Mouse (Mus musculus): Measurements from ENCODE around the gene Il31ra. TPM values are rescaled to one million over a fixed set of nuclear protein-coding genes. Genes with fewer than 3 reads are reported as not detected.
"Not testable (repeated sequence)": the region's sequence is repeated elsewhere in the genome, so short reads cannot be mapped to it uniquely, and the experiment has no call there.

The Il31ra gene
- polyA plus RNA-seq (2012; rRNA removed), result 0.03 TPM in 1 of 2 replicates, not detected in the other

DNA sequence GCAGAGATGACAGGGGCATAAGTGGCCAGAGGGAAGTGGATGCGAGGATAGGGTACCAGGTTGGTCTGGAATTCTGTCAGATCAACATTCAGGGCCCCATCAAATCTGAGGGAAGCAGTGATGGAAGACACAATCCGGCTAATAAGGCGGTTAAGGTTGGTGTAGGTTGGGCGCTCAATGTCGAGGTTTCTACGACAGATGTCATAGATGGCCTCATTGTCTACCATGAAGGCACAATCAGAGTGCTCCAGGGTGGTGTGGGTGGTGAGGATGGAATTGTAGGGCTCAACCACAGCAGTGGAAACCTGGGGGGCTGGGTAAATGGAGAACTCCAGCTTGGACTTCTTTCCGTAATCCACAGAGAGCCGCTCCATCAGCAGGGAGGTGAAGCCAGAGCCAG lies at the start of gene Il31ra:
TSS of gene Il31ra (minus strand) at position 101 of the 400 bp plus-strand sequence.
- not testable (repeated sequence) for H3K27me3 ChIP-seq (ENCODE audit: control insufficient read depth, insufficient read depth, low read length); H3K4me3 ChIP-seq (ENCODE audit: low read depth, low read length); H3K4me1 ChIP-seq (ENCODE audit: control insufficient read depth, insufficient read depth, insufficient read length, low read length); H3K27ac ChIP-seq (ENCODE audit: insufficient read depth, low read depth, low read length); H3K36me3 ChIP-seq (ENCODE audit: control insufficient read depth, insufficient read depth, low read length)
- 94% methylated on average over 6 of the region's 8 CpGs for WGBS

DNA sequence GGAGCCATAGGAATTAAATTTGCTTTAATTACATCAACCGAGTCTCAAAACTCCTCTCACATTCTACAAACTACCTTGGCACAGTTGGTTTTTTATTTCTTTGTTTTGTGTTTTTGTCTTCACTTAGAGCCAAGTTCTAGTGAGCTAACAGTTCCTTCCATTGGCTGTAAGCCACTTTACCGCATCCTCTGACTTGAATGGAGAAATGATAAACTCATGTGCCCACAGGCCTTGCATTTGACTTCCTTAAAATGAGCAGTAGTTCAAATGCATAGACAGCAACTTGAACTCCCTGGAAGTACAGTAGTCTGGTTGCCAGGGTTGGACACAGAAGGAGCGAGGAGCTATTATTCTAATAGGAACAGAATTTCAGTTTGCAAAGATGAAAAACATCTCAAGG lies 48.7 kb upstream of the Il31ra start:
- Histone ChIP-seq H3K36me3 (ENCODE audit: control insufficient read depth, insufficient read depth, low read length) (no peaks in the 10 kb centered on the region), H3K4me3 (ENCODE audit: low read depth, low read length) (no peak overlapping the region), H3K4me1 (ENCODE audit: control insufficient read depth, insufficient read depth, insufficient read length, low read length) (no peaks in the 10 kb centered on the region; the same call in 1 of the 2 replicates), H3K27ac (ENCODE audit: insufficient read depth, low read depth, low read length) (no peak overlapping the region), H3K27me3 (ENCODE audit: control insufficient read depth, insufficient read depth, low read length) (no peaks in the 10 kb centered on the region; the same call in 1 of the 2 replicates)
- TF ChIP-seq CTCF (IDR thresholded peaks at IDR 0.05; ENCODE audit: extremely low read depth, insufficient read length, insufficient replicate concordance, low read depth, low read length), result no peak
- no peak for TF ChIP-seq POLR2A (IDR thresholded peaks at IDR 0.05; ENCODE audit: low read depth, low read length)
- WGBS, result 86% methylated on average over 3 of the region's 3 CpGs

DNA sequence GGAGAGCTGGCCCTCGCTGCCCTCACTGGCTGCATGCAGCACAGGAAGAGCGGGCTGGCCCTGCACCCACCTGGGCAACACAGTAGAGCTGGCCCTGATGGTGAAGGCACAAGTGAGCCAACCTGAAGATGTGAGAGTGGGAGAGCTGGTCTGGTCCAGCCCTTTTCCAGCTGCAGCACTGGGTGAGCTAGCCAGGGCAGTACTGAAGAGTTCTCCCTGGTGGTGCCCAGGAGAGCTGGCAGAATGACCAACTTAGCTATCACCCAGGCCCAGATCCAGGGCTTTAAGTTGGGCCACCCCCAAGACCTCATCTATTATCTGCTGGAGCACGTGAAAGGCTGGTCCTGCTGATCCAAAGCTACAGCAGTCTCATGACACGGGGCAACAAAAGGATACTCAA lies 45.0 kb upstream of the Il31ra start:
- Histone ChIP-seq H3K27me3 (ENCODE audit: control insufficient read depth, insufficient read depth, low read length) (no peaks in the 10 kb centered on the region; the same call in 1 of the 2 replicates), H3K4me1 (ENCODE audit: control insufficient read depth, insufficient read depth, insufficient read length, low read length) (peaks cover 2% of the 10 kb centered on the region; the same call in 1 of the 2 replicates), H3K36me3 (ENCODE audit: control insufficient read depth, insufficient read depth, low read length) (no peaks in the 10 kb centered on the region), H3K4me3 (ENCODE audit: low read depth, low read length) (no peak overlapping the region), H3K27ac (ENCODE audit: insufficient read depth, low read depth, low read length) (no peak overlapping the region)
- no peak for TF ChIP-seq POLR2A (IDR thresholded peaks at IDR 0.05; ENCODE audit: low read depth, low read length)
- no peak for TF ChIP-seq CTCF (IDR thresholded peaks at IDR 0.05; ENCODE audit: extremely low read depth, insufficient read length, insufficient replicate concordance, low read depth, low read length)
- WGBS, result 78% methylated on average over 4 of the region's 4 CpGs

DNA sequence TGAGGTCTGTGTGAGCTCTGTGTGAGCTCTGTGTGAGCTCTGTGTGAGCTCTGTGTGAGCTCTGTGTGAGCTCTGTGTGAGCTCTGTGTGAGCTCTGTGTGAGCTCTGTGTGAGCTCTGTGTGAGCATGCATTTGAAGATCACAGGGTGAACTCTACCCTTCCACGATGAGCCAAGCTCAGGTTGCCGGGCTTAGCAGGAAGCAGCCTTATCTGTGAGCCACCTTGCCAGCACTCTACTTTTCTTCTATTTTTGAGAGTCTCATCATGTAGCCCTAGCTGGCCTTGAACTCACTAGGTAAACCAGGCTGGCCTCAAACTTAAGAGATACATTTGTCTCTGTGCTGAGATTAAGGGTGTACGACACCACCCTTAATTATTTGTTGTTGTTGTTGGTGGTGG lies 42.3 kb upstream of the Il31ra start:
- Histone ChIP-seq H3K27me3 (ENCODE audit: control insufficient read depth, insufficient read depth, low read length) (no peaks in the 10 kb centered on the region), H3K36me3 (ENCODE audit: control insufficient read depth, insufficient read depth, low read length) (no peaks in the 10 kb centered on the region), H3K27ac (ENCODE audit: insufficient read depth, low read depth, low read length) (no peak overlapping the region), H3K4me3 (ENCODE audit: low read depth, low read length) (no peak overlapping the region), H3K4me1 (ENCODE audit: control insufficient read depth, insufficient read depth, insufficient read length, low read length) (peaks cover 2% of the 10 kb centered on the region; the same call in 1 of the 2 replicates)
- WGBS, result 48% methylated on average over 3 of the region's 3 CpGs
- TF ChIP-seq CTCF (IDR thresholded peaks at IDR 0.05; ENCODE audit: extremely low read depth, insufficient read length, insufficient replicate concordance, low read depth, low read length) (no peak), POLR2A (IDR thresholded peaks at IDR 0.05; ENCODE audit: low read depth, low read length) (no peak)

DNA sequence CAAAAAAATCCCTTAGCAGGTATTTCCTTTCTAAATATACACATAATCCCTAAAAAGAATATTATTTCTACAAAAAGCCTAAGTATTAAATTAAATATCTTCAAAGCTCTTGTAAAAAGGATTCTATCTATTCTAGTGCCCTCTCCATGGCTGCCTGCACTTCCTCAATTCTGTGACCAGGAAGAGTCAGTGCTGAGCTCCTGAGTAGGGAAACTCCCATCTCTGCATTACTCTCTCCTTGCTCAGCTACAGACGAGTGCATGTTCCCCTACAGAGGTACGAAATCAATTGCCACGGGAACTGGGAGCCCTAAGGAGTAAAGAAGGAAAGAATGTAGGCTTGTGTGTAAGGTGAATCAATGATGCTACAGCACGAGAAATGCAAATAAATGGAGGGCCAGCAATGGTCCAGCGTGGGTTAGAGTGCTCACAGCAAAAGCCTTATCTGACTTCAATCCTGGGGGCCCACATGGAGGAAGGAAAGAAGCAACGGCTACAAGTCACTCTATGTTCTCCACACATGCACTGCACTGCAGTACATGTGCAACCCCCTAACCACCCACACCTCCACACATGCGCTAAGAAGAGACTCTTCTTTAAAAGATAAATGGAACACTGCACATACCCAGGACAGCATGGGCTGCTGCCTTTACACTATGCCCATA lies 41.1 kb upstream of the Il31ra start:
- Histone ChIP-seq H3K36me3 (ENCODE audit: control insufficient read depth, insufficient read depth, low read length) (no peaks in the 10 kb centered on the region), H3K27ac (ENCODE audit: insufficient read depth, low read depth, low read length) (no peak overlapping the region), H3K4me1 (ENCODE audit: control insufficient read depth, insufficient read depth, insufficient read length, low read length) (peaks cover 2% of the 10 kb centered on the region; the same call in 1 of the 2 replicates), H3K4me3 (ENCODE audit: low read depth, low read length) (no peak overlapping the region), H3K27me3 (ENCODE audit: control insufficient read depth, insufficient read depth, low read length) (no peaks in the 10 kb centered on the region)
- 47% methylated on average over 7 of the region's 7 CpGs for WGBS
- TF ChIP-seq POLR2A (IDR thresholded peaks at IDR 0.05; ENCODE audit: low read depth, low read length) (no peak), CTCF (IDR thresholded peaks at IDR 0.05; ENCODE audit: extremely low read depth, insufficient read length, insufficient replicate concordance, low read depth, low read length) (no peak)

DNA sequence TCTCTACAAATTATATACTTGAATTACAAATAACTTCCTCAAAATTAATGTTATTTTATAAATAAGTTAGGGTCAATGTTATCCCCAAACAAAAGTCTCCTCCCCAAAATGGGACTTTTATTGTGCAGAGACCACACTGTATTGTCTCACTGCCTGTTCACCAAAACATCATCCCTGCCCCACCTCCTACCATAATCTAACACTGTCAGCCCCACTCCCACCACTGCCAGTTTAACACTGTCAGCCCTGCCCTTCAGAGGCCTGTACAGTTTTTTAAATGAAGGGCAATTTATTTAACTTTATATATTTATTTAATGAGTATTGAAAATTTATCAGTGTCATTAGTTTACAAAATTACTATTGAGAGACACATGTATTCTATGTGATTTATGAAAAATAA lies 31.4 kb upstream of the Il31ra start:
- no peaks in the 10 kb centered on the region for H3K4me1 ChIP-seq (ENCODE audit: control insufficient read depth, insufficient read depth, insufficient read length, low read length)
- H3K27me3 ChIP-seq (ENCODE audit: control insufficient read depth, insufficient read depth, low read length), result no peaks in the 10 kb centered on the region
- no peaks in the 10 kb centered on the region for H3K36me3 ChIP-seq (ENCODE audit: control insufficient read depth, insufficient read depth, low read length)
- no peak overlapping the region for H3K27ac ChIP-seq (ENCODE audit: insufficient read depth, low read depth, low read length)
- TF ChIP-seq POLR2A (IDR thresholded peaks at IDR 0.05; ENCODE audit: low read depth, low read length) (no peak), CTCF (IDR thresholded peaks at IDR 0.05; ENCODE audit: extremely low read depth, insufficient read length, insufficient replicate concordance, low read depth, low read length) (no peak)
- H3K4me3 ChIP-seq (ENCODE audit: low read depth, low read length), result no peak overlapping the region

DNA sequence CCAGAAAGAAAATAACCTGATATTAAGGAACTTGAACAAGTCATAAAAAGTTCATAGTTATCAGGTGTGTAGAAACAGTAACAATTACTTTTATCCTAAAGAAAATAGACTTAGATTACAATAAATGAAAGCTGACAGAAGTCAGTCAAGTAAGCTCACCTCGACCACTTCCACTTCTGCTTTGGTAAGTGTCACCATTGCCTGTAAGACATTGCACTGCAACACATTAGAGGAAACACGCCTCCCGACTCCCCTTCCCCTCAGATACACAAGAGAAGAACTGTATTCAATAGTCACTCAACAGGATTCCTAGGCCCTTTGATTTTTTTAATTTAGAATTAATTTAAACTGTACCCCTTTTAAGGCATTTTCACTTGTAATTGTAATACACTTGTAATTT lies 30.5 kb upstream of the Il31ra start:
- TF ChIP-seq POLR2A (IDR thresholded peaks at IDR 0.05; ENCODE audit: low read depth, low read length) (no peak), CTCF (IDR thresholded peaks at IDR 0.05; ENCODE audit: extremely low read depth, insufficient read length, insufficient replicate concordance, low read depth, low read length) (no peak)
- Histone ChIP-seq H3K27me3 (ENCODE audit: control insufficient read depth, insufficient read depth, low read length) (no peaks in the 10 kb centered on the region), H3K27ac (ENCODE audit: insufficient read depth, low read depth, low read length) (no peak overlapping the region), H3K4me1 (ENCODE audit: control insufficient read depth, insufficient read depth, insufficient read length, low read length) (no peaks in the 10 kb centered on the region), H3K36me3 (ENCODE audit: control insufficient read depth, insufficient read depth, low read length) (no peaks in the 10 kb centered on the region), H3K4me3 (ENCODE audit: low read depth, low read length) (no peak overlapping the region)
- 65% methylated on average over 3 of the region's 3 CpGs for WGBS
